Mouse (Mus musculus) spleen, adult 2 months (tissue): ENCODE measurements around the gene Rgmb. TPM values are rescaled to one million over a fixed set of nuclear protein-coding genes. Genes with fewer than 3 reads are reported as not detected.
A peak's percentile ranks its signal among the peaks of the same experiment; 100 is the strongest.

Experiments
- DNase-seq, 2 experiments: peaks; one replicate each; pipeline versions ENCODE4 v3.0.0 to v3.0.0-alpha.2; 2012 to 2021; ENCODE audit warnings: low spot score in 2 of 2, low read depth in 1 of 2
- H3K27ac ChIP-seq: fragments of 200-500 bp; 2 replicates; pipeline ENCODE4 v1.5.1; 2012; ENCODE audit warnings: low read length, inconsistent platforms; ENCODE audit not compliant: insufficient read depth
- H3K27me3 ChIP-seq: fragments of 200-500 bp; 2 replicates; pipeline ENCODE4 v1.6.1; 2012; ENCODE audit warnings: mild to moderate bottlenecking, moderate library complexity, low read length, inconsistent platforms; ENCODE audit not compliant: control insufficient read depth, insufficient read depth
- H3K36me3 ChIP-seq: fragments of 200-500 bp; 2 replicates; pipeline ENCODE4 v1.6.1; 2012; ENCODE audit warnings: mild to moderate bottlenecking, low read length, inconsistent platforms; ENCODE audit not compliant: control insufficient read depth, insufficient read depth
- H3K4me1 ChIP-seq: fragments of 200-500 bp; 2 replicates; pipeline ENCODE4 v1.6.1; 2011; ENCODE audit warnings: inconsistent platforms; ENCODE audit not compliant: control insufficient read depth, insufficient read depth, insufficient read length
- H3K4me3 ChIP-seq: fragments of 200-500 bp; 2 replicates; pipeline ENCODE4 v1.5.1; 2011; ENCODE audit warnings: mild to moderate bottlenecking, inconsistent platforms; ENCODE audit not compliant: insufficient read depth, insufficient read length; ENCODE audit errors: extremely low read depth
- CTCF ChIP-seq: fragments of 200-500 bp; IDR thresholded peaks from 2 replicates; pipeline ENCODE4 v1.5.1; 2011; ENCODE audit warnings: mild to moderate bottlenecking, inconsistent platforms; ENCODE audit not compliant: insufficient read depth, insufficient read length, insufficient replicate concordance; ENCODE audit errors: extremely low read depth
- POLR2A ChIP-seq: fragments of 200-500 bp; IDR thresholded peaks from 2 replicates; pipeline ENCODE4 v1.6.1; 2011; ENCODE audit warnings: low read depth, low read length, inconsistent platforms
- WGBS: fragments of 180-500 bp; shearing (Covaris S2); methylation state at CpG from one replicate; pipeline ENCODE4 v1.1.7; 2018; 5-methylcytosine and 5-hydroxymethylcytosine counted together
- polyA plus RNA-seq: library from polyadenylated mRNA; depleted of rRNA; stranded (reverse); fragments of >200 nt; gene quantifications from 2 replicates; pipeline ENCODE4 v1.2.3, GENCODE M21; 2012; rRNA removed

Gene Rgmb
- polyA plus RNA-seq, 1 experiment, result 11.4 TPM

DNA sequence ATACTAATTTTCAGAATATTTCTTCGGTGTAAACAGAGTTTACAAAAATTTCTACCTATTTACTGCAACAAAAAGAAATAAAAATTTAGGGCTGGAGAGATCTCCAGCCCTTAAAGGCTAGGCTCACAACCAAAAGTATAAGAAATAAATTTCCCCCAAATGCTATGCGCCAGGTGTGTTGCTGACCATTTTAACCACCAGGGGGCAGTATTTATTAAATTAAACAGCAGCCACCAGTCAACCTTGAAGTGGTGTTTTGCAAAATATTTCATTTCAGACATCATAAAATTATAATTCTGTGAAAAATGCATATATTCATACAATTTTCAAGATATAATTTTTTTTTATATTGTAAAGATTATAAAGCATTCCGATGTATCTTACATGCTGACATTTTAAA, 43.8 kb downstream of the Rgmb start:
- TF ChIP-seq CTCF (peak; percentile 30; the same call in 1 of the 2 replicates), POLR2A (no peak)
- no peaks in the 10 kb centered on the region for H3K4me1 ChIP-seq
- no peaks in the 10 kb centered on the region for H3K27me3 ChIP-seq
- no peak for DNase-seq
- WGBS, result 21% methylated on average over 3 of the region's 3 CpGs
- H3K27ac ChIP-seq, result no peak overlapping the region
- H3K4me3 ChIP-seq, result no peak overlapping the region
- no peaks in the 10 kb centered on the region for H3K36me3 ChIP-seq

DNA sequence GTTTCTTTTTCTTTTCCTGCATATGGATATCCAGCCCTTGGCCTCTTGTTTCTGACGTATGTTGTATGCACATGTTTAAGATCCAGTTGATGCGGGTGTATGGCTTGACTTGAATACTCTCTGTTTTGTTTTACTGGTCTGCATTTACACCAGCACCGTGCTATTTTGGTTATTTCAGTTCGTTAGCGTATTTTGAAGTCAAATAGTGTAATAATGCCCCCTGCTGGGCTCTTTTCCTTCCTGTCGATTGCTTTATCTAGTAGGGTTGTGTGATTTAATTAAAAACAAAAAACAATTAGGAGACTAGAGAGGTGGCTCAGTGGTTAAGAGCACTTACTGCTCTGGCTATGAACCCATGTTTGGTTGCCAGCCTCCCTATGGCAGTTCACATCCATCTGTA, 52.9 kb downstream of the Rgmb start:
- Histone ChIP-seq H3K4me3 (no peak overlapping the region), H3K27ac (no peak overlapping the region), H3K36me3 (no peaks in the 10 kb centered on the region), H3K4me1 (peaks cover 5% of the 10 kb centered on the region; the same call in 1 of the 2 replicates), H3K27me3 (no peaks in the 10 kb centered on the region)
- DNase-seq, result peak in 1 of 2 experiments; percentile 49
- WGBS, result 46% methylated on average over 6 of the region's 6 CpGs
- no peak for TF ChIP-seq CTCF
- TF ChIP-seq POLR2A, result no peak

DNA sequence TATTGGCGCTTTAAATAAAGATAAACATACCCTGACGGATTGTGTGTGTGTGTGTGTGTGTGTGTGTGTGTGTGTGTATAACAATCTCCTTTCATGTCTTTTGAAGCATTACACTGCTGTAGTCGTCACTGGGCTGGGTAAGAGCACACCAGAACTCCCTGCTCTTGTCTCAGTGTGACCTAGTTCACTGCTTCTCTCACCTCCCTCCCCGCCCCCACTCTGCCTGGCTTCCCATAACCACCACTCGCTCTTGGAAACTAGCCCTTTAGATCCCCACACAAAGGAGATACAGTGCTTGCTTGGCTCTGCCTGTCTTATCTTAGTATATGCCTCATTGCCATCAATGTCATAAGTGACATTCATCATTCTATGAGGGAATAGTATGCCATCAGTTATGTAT, 54.5 kb downstream of the Rgmb start:
- no peak for DNase-seq
- no peak overlapping the region for H3K4me3 ChIP-seq
- H3K36me3 ChIP-seq, result no peaks in the 10 kb centered on the region
- TF ChIP-seq CTCF (no peak), POLR2A (no peak)
- WGBS, result 81% methylated on average over 5 of the region's 5 CpGs
- H3K27me3 ChIP-seq, result no peaks in the 10 kb centered on the region
- no peak overlapping the region for H3K27ac ChIP-seq
- H3K4me1 ChIP-seq, result peaks cover 6% of the 10 kb centered on the region; the same call in 1 of the 2 replicates

DNA sequence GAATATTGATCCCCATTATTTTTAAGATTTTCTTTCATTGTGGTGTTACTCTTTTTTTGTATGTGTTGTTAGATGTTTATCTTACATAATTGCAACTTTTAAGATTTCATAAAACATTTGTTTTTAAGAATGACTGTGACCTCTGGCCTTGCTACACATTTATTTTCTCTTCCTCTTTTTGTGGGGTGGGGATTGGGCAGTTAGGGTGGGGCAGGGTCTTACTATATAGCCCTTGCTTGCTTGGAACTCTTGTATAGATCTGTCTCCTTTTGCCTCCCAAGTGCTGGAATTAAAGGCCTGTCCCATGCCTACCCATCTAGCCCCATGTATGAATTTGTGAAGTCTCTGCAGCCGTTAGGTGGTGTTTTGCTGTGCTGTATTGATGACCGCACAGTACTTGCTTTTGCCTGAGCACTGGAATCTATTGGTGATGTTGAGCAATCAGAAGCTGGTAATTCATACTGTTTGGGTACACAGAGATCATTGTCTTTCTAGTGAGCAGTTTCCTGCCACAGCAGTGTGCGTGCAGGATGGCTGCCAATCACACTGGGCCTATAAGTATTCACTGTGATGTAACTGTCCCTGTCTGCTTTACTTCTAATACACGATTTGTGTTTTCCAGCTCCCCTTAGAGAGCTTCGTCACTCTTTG, 56.1 kb downstream of the Rgmb start:
- peaks cover 5% of the 10 kb centered on the region for H3K36me3 ChIP-seq
- H3K4me3 ChIP-seq, result no peak overlapping the region
- TF ChIP-seq CTCF, result no peak
- TF ChIP-seq POLR2A, result no peak
- WGBS, result 53% methylated on average over 5 of the region's 5 CpGs
- H3K27ac ChIP-seq, result peak overlapping the region; percentile 58
- H3K27me3 ChIP-seq, result no peaks in the 10 kb centered on the region
- peaks cover 9% of the 10 kb centered on the region for H3K4me1 ChIP-seq
- no peak for DNase-seq

DNA sequence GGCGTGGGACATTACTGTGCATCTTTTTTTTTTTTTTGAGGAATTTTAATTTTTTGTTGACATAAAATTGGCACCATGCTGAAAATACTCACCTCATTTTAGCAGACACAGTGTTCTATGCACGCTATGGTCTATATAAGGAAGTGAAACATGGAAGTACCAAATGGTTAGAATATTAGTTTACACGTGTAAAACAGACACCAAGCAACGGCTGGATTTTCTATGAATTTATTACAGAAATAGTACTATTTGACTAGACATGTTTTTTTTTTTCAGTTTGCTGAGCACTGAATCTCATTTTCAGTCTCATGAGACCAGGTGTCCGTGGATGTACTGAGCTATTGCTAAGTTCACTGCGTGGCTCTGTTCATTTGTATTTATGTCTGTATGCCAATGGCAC, 56.9 kb downstream of the Rgmb start:
- Histone ChIP-seq H3K4me3 (no peak overlapping the region), H3K27me3 (no peaks in the 10 kb centered on the region), H3K4me1 (peaks cover 9% of the 10 kb centered on the region), H3K36me3 (peaks cover 7% of the 10 kb centered on the region), H3K27ac (no peak overlapping the region; the same call in 1 of the 2 replicates)
- peak in 1 of 2 experiments; percentile 32 for DNase-seq
- no peak for TF ChIP-seq POLR2A
- no peak for TF ChIP-seq CTCF
- 25% methylated on average over 6 of the region's 6 CpGs for WGBS

DNA sequence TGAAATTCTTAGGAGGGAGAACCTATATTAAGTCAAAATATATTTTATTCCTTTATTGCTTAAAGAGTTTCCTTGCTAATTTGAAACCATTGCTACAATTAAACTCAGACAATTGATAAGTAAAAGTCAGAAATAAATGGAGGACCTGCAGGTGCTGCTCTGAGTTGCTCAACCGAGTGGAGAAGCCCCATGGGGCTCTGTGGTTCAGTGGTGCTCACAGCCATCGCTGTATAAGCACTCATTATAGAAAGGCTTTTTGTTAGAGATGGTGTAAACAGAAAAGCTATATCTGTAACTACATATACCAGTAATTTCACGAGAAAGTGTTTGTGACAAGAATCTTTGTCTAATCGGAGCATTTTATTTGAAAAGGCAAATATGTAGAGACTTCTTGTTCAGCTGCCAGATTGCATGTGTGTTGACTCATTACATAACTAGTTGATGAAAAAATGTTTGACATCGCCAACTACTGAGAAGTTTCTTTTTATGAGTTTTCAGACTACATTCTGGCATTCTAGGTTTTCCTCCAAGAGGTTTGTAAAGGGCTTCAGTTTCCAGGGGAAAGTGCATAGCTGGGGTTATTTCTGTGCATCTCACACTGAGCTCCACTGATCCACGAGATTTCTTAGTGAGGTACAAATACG, 61.6 kb downstream of the Rgmb start:
- H3K27ac ChIP-seq, result peak overlapping the region; percentile 44; the same call in 1 of the 2 replicates
- H3K27me3 ChIP-seq, result no peaks in the 10 kb centered on the region
- DNase-seq, result peak in 1 of 2 experiments; percentile 52
- TF ChIP-seq POLR2A (no peak), CTCF (no peak)
- H3K4me3 ChIP-seq, result no peak overlapping the region
- peaks cover 22% of the 10 kb centered on the region for H3K36me3 ChIP-seq
- peaks cover 8% of the 10 kb centered on the region for H3K4me1 ChIP-seq
- 35% methylated on average over 7 of the region's 7 CpGs for WGBS

DNA sequence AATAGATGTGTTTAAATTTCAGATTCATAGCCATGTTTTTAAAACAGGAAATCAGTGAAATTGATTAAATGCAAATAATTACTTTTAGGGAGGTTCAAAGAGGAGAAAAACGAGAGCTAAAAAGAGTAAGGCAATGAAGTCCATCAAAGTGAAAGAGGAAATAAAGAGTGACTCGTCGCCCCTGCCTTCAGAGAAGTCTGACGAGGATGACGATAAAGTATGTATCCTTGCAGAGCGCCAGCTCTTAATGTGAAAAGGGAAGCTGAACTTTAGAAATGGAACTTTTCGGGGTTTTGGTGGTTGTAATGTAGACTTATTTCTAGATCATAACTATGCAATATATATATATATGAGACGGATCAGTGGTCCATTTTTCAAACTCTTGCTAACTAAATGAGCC, 69.6 kb downstream of the Rgmb start:
- H3K4me1 ChIP-seq, result no peaks in the 10 kb centered on the region
- 28% methylated on average over 8 of the region's 8 CpGs for WGBS
- no peak overlapping the region for H3K4me3 ChIP-seq
- H3K27me3 ChIP-seq, result no peaks in the 10 kb centered on the region
- peak in 1 of 2 experiments; percentile 26 for DNase-seq
- peaks cover 40% of the 10 kb centered on the region for H3K36me3 ChIP-seq
- TF ChIP-seq CTCF (no peak), POLR2A (no peak)
- H3K27ac ChIP-seq, result no peak overlapping the region

Other genes starting within 250 kb of the Rgmb start
- 6.2 and 12.6 TPM in 2 replicates for gene Chd1, start 126.1 kb downstream of the Rgmb start, polyA plus RNA-seq